Mouse (Mus musculus) bone marrow, adult 2 months (tissue): Measurements from ENCODE around the gene Olfr148.

Source experiments
- CTCF ChIP-seq: fragments of 200-500 bp; IDR thresholded peaks from 2 replicates; pipeline ENCODE4 v1.5.1; 2011; ENCODE audit warnings: low read length, control low read depth; ENCODE audit not compliant: control insufficient read depth, insufficient read depth
- POLR2A ChIP-seq: fragments of 200-500 bp; IDR thresholded peaks from 2 replicates; pipeline ENCODE4 v1.6.1; 2011; ENCODE audit warnings: low read depth, mild to moderate bottlenecking, control low read depth, low read length, borderline replicate concordance; ENCODE audit not compliant: control insufficient read depth

DNA sequence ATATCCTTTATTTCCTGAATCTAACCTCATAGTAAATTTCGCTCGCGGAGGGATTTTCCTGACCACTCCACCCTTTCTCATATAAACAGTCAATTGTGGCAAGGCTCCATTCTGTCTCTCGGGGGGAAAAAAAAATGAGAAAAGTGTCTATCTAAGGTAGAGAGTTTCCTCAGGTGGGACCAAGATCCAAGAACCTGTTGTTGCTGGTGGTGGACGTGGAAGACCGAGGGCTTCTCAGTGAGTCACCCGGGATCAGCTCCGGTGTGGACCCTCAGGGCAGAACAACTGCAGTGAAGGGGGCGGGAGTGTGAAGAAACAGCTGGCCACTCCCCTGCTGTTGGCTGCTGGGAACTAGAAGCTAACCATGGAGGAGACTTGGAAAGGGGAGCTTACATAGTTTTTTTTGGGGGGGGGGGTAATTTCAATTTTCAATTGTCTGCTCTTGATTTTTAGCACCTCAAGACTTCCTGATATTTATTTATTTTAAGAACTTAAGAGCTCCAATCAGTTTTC is 7.1 kb upstream of the Olfr148 start:
- TF ChIP-seq CTCF: no peak
- no peak for TF ChIP-seq POLR2A
